Mouse (Mus musculus): ENCODE measurements around the gene Rrp1. TPM values are rescaled to one million over a fixed set of nuclear protein-coding genes. Genes with fewer than 3 reads are reported as not detected.

The Rrp1 gene
- polyA plus RNA-seq, 1 experiment from 2014 or later, result 290 TPM

GRCm38 (mm10) chr10:78401127-78401526 lies 11.7 kb downstream of the Rrp1 start:
- Histone ChIP-seq H3K4me3 (ENCODE audit: low read depth, low read length) (no peak overlapping the region), H3K4me1 (replicated peaks; ENCODE audit: control insufficient read depth, insufficient read depth, low read length) (no peaks in the 10 kb centered on the region; the same call in 1 of the 2 replicates), H3K9me3 (ENCODE audit: control insufficient read depth, low read length) (no peaks in the 10 kb centered on the region), H3K27ac (ENCODE audit: low read depth, low read length) (no peak overlapping the region), H3K36me3 (ENCODE audit: control insufficient read depth, insufficient read depth, low read length) (peaks cover 24% of the 10 kb centered on the region), H3K27me3 (ENCODE audit: control insufficient read depth, insufficient read depth, low read length) (no peaks in the 10 kb centered on the region), H3K4me2 (ENCODE audit: low read depth, low read length, severe bottlenecking) (no peak overlapping the region), H3K9ac (ENCODE audit: low read length) (no peak overlapping the region)
- 92% methylated on average over 2 of the region's 2 CpGs for WGBS
- ATAC-seq (replicated peaks; ENCODE audit: low FRiP score) (no peak), DNase-seq (ENCODE audit: low spot score) (no peak)

GRCm38 (mm10) chr10:78399090-78399657 lies 13.7 kb downstream of the Rrp1 start:
- Histone ChIP-seq H3K4me3 (ENCODE audit: low read depth, low read length) (no peak overlapping the region), H3K9ac (ENCODE audit: low read length) (no peak overlapping the region), H3K36me3 (ENCODE audit: control insufficient read depth, insufficient read depth, low read length) (peaks cover 15% of the 10 kb centered on the region), H3K27me3 (ENCODE audit: control insufficient read depth, insufficient read depth, low read length) (no peaks in the 10 kb centered on the region), H3K4me1 (replicated peaks; ENCODE audit: control insufficient read depth, insufficient read depth, low read length) (peaks cover 4% of the 10 kb centered on the region; the same call in 1 of the 2 replicates), H3K4me2 (ENCODE audit: low read depth, low read length, severe bottlenecking) (no peak overlapping the region), H3K27ac (ENCODE audit: low read depth, low read length) (no peak overlapping the region), H3K9me3 (ENCODE audit: control insufficient read depth, low read length) (no peaks in the 10 kb centered on the region)
- no peak for ATAC-seq (replicated peaks; ENCODE audit: low FRiP score)
- 48% methylated on average over 17 of the region's 17 CpGs for WGBS
- peak; percentile 69 for DNase-seq (ENCODE audit: low spot score)

GRCm38 (mm10) chr10:78396625-78396885 lies 16.3 kb downstream of the Rrp1 start:
- peaks cover 4% of the 10 kb centered on the region; the same call in 1 of the 2 replicates for H3K4me1 ChIP-seq (replicated peaks; ENCODE audit: control insufficient read depth, insufficient read depth, low read length)
- H3K9ac ChIP-seq (ENCODE audit: low read length), result no peak overlapping the region
- peak; percentile 36 for ATAC-seq (replicated peaks; ENCODE audit: low FRiP score)
- H3K27ac ChIP-seq (ENCODE audit: low read depth, low read length), result no peak overlapping the region
- H3K4me2 ChIP-seq (ENCODE audit: low read depth, low read length, severe bottlenecking), result no peak overlapping the region
- no peak overlapping the region for H3K4me3 ChIP-seq (ENCODE audit: low read depth, low read length)
- H3K9me3 ChIP-seq (ENCODE audit: control insufficient read depth, low read length), result no peaks in the 10 kb centered on the region
- no peak for DNase-seq (ENCODE audit: low spot score)
- peaks cover 3% of the 10 kb centered on the region for H3K36me3 ChIP-seq (ENCODE audit: control insufficient read depth, insufficient read depth, low read length)
- H3K27me3 ChIP-seq (ENCODE audit: control insufficient read depth, insufficient read depth, low read length), result peaks cover 7% of the 10 kb centered on the region; the same call in 1 of the 2 replicates
- WGBS, result 59% methylated on average over 4 of the region's 4 CpGs

GRCm38 (mm10) chr10:78395819-78396624 lies 16.8 kb downstream of the Rrp1 start:
- Histone ChIP-seq H3K9me3 (ENCODE audit: control insufficient read depth, low read length) (no peaks in the 10 kb centered on the region), H3K27me3 (ENCODE audit: control insufficient read depth, insufficient read depth, low read length) (peaks cover 11% of the 10 kb centered on the region; the same call in 1 of the 2 replicates), H3K9ac (ENCODE audit: low read length) (peak overlapping the region; percentile 35; the same call in 1 of the 2 replicates), H3K4me3 (ENCODE audit: low read depth, low read length) (no peak overlapping the region), H3K4me2 (ENCODE audit: low read depth, low read length, severe bottlenecking) (peak overlapping the region; percentile 37), H3K27ac (ENCODE audit: low read depth, low read length) (no peak overlapping the region), H3K4me1 (replicated peaks; ENCODE audit: control insufficient read depth, insufficient read depth, low read length) (peaks cover 4% of the 10 kb centered on the region; the same call in 1 of the 2 replicates), H3K36me3 (ENCODE audit: control insufficient read depth, insufficient read depth, low read length) (no peaks in the 10 kb centered on the region; the same call in 1 of the 2 replicates)
- ATAC-seq (replicated peaks; ENCODE audit: low FRiP score), result peak; percentile 86
- 4% methylated on average over 17 of the region's 17 CpGs for WGBS
- peak; percentile 99 for DNase-seq (ENCODE audit: low spot score)

DNA sequence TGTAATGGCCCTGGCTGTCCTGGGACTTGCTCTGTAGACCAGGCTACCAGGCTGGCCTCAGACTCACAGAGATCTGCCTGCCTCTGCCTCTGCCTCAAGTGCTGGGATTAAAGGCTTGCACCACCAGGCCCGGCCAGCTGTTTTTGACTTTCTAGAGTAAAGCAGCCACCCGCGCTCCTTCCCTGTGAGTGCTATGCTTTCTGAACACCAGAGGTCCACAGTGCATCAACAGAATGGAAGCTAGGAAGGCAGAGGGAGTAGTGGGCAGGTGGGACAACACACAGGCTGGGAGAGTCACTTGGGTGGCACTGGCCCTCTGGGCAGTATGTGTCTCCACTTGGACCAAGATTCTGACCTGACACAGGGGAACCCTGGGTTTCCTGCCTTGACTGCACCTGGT lies 17.5 kb downstream of the Rrp1 start:
- 57% methylated on average over 3 of the region's 3 CpGs for WGBS
- no peak overlapping the region for H3K4me2 ChIP-seq (ENCODE audit: low read depth, low read length, severe bottlenecking)
- no peaks in the 10 kb centered on the region; the same call in 1 of the 2 replicates for H3K36me3 ChIP-seq (ENCODE audit: control insufficient read depth, insufficient read depth, low read length)
- no peaks in the 10 kb centered on the region for H3K9me3 ChIP-seq (ENCODE audit: control insufficient read depth, low read length)
- no peak overlapping the region for H3K27ac ChIP-seq (ENCODE audit: low read depth, low read length)
- H3K4me3 ChIP-seq (ENCODE audit: low read depth, low read length), result no peak overlapping the region
- peaks cover 4% of the 10 kb centered on the region; the same call in 1 of the 2 replicates for H3K4me1 ChIP-seq (replicated peaks; ENCODE audit: control insufficient read depth, insufficient read depth, low read length)
- no peak overlapping the region for H3K9ac ChIP-seq (ENCODE audit: low read length)
- no peak for DNase-seq (ENCODE audit: low spot score)
- peaks cover 15% of the 10 kb centered on the region for H3K27me3 ChIP-seq (ENCODE audit: control insufficient read depth, insufficient read depth, low read length)
- peak; percentile 5; the same call in 1 of the 2 replicates for ATAC-seq (replicated peaks; ENCODE audit: low FRiP score)

GRCm38 (mm10) chr10:78392072-78392471 lies 20.8 kb downstream of the Rrp1 start:
- H3K36me3 ChIP-seq (ENCODE audit: control insufficient read depth, insufficient read depth, low read length), result no peaks in the 10 kb centered on the region
- 3% methylated on average over 18 of the region's 18 CpGs for whole genome bisulfite sequencing
- peak; percentile 87 for DNase-seq (ENCODE audit: low spot score)
- H3K9me3 ChIP-seq (ENCODE audit: control insufficient read depth, low read length), result no peaks in the 10 kb centered on the region
- H3K4me3 ChIP-seq (ENCODE audit: low read depth, low read length), result no peak overlapping the region
- no peak overlapping the region for H3K4me2 ChIP-seq (ENCODE audit: low read depth, low read length, severe bottlenecking)
- H3K27ac ChIP-seq (ENCODE audit: low read depth, low read length), result no peak overlapping the region
- ATAC-seq (replicated peaks; ENCODE audit: low FRiP score), result no peak
- H3K27me3 ChIP-seq (ENCODE audit: control insufficient read depth, insufficient read depth, low read length), result peaks cover 15% of the 10 kb centered on the region
- H3K9ac ChIP-seq (ENCODE audit: low read length), result no peak overlapping the region
- H3K4me1 ChIP-seq (replicated peaks; ENCODE audit: control insufficient read depth, insufficient read depth, low read length), result peaks cover 4% of the 10 kb centered on the region; the same call in 1 of the 2 replicates

- ATAC-seq (replicated peaks; ENCODE audit: low FRiP score), result no peak
- Histone ChIP-seq H3K9me3 (ENCODE audit: control insufficient read depth, low read length) (no peaks in the 10 kb centered on the region), H3K4me1 (replicated peaks; ENCODE audit: control insufficient read depth, insufficient read depth, low read length) (peaks cover 4% of the 10 kb centered on the region; the same call in 1 of the 2 replicates), H3K4me3 (ENCODE audit: low read depth, low read length) (no peak overlapping the region), H3K36me3 (ENCODE audit: control insufficient read depth, insufficient read depth, low read length) (no peaks in the 10 kb centered on the region), H3K27me3 (ENCODE audit: control insufficient read depth, insufficient read depth, low read length) (peaks cover 15% of the 10 kb centered on the region), H3K27ac (ENCODE audit: low read depth, low read length) (no peak overlapping the region), H3K9ac (ENCODE audit: low read length) (no peak overlapping the region), H3K4me2 (ENCODE audit: low read depth, low read length, severe bottlenecking) (no peak overlapping the region)
- WGBS, result 17% methylated on average over 4 of the region's 4 CpGs
- no peak for DNase-seq (ENCODE audit: low spot score)
Observed at GRCm38 (mm10) chr10:78390982-78391470, 21.8 kb downstream of the Rrp1 start.

DNA sequence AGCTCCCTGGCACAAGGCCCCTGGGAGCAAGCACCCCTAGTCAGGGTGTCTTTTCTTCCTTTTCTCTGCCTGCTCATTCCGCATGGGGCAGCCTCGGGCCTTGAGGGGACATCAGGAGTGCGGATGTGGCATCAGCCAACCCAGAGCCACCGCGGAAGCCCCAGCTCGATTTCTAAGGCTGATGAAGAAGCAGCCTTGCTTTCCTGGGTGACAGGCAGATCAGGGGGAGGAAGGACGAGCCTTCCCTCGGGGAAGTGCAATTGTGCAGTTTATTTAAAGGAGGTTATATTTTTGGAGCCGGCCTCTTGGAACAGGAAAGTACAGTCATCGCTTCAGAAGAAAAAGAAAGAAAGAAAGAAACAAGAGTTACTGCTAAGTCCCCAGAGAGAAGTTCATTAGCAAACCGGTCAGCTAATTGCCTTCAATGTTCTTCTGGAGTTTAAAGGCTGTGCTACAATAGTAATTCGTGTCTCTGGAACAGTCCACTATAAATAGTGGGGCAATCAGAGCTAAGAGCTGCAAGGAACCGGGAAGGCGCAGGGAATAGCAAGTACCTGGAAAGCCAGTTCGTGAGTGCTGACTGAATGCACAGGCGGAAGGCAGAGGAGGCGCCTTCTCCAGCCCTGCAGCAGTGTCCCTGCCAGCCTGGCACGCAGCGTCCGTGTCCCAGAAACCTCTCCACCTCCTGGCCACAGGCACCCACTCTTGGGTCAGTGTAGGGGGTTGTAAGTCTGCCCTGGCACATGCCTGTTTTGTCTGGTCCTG lies 24.4 kb downstream of the Rrp1 start:
- 61% methylated on average over 20 of the region's 20 CpGs for WGBS

More for the DNA sequence above, 24.4 kb downstream of the Rrp1 start:
- no peak overlapping the region for H3K4me3 ChIP-seq (ENCODE audit: low read depth, low read length)
- DNase-seq (ENCODE audit: low spot score) (no peak), ATAC-seq (replicated peaks; ENCODE audit: low FRiP score) (no peak)
- no peaks in the 10 kb centered on the region for H3K36me3 ChIP-seq (ENCODE audit: control insufficient read depth, insufficient read depth, low read length)
- peaks cover 15% of the 10 kb centered on the region for H3K27me3 ChIP-seq (ENCODE audit: control insufficient read depth, insufficient read depth, low read length)
- H3K27ac ChIP-seq (ENCODE audit: low read depth, low read length), result no peak overlapping the region
- no peaks in the 10 kb centered on the region; the same call in 1 of the 2 replicates for H3K4me1 ChIP-seq (replicated peaks; ENCODE audit: control insufficient read depth, insufficient read depth, low read length)
- no peak overlapping the region for H3K9ac ChIP-seq (ENCODE audit: low read length)
- H3K9me3 ChIP-seq (ENCODE audit: control insufficient read depth, low read length), result no peaks in the 10 kb centered on the region
- H3K4me2 ChIP-seq (ENCODE audit: low read depth, low read length, severe bottlenecking), result no peak overlapping the region
